Mouse (Mus musculus) G1E (cell line): ENCODE data around the gene Pcca.
"Not testable (repeated sequence)": the region's sequence is repeated elsewhere in the genome, so short reads cannot be mapped to it uniquely, and the experiment has no call there.

Experiments used
- CTCF ChIP-seq: IDR thresholded peaks from 2 replicates; pipeline ENCODE4 v1.5.1; 2012; ENCODE audit warnings: low read depth, low read length, inconsistent platforms, mixed read lengths
- GATA1 ChIP-seq: IDR thresholded peaks from 2 replicates; pipeline ENCODE4 v1.6.1; 2012; ENCODE audit warnings: borderline replicate concordance, low read length, inconsistent platforms, mixed read lengths
- POLR2AphosphoS5 ChIP-seq: IDR thresholded peaks from 2 replicates; pipeline ENCODE4 v1.6.1; 2012; ENCODE audit warnings: low read depth, low read length, inconsistent platforms; ENCODE audit not compliant: insufficient replicate concordance
- TAL1 ChIP-seq: conservative IDR thresholded peaks from 2 replicates; pipeline ENCODE4 v1.6.1; 2012; ENCODE audit warnings: low read depth, low read length, inconsistent platforms, mixed read lengths

DNA sequence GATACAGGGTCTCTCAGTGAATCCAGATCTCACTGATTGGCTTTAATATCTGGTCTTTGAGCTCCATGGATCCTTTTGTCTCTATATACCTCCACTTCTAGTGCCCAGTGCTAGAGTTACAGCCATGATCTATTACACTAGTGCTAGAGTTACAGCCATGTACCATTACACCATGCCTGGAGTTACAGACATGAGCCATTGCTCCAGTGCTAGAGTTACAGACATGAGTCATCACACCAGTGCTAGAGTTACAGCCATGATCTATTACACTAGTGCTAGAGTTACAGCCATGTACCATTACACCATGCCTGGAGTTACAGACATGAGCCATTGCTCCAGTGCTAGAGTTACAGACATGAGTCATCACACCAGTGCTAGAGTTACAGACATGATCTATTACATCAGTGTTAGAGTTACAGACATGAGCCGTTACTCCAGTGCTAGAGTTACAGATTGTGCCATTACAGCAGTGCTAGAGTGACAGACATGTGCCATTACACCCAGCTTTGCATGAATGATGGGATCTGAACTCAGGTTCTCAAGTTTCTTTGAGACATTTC is 26.8 kb downstream of the Pcca start:
- not testable (repeated sequence) for TF ChIP-seq CTCF, GATA1, TAL1, POLR2AphosphoS5
